Mouse (Mus musculus) stomach, postnatal 0 days (tissue): Measurements from ENCODE around the gene Slc35f6.

ENCODE experiments used
- CTCF ChIP-seq: IDR thresholded peaks from 2 replicates; pipeline ENCODE4 v1.5.1; 2016; ENCODE audit warnings: antibody characterized with exemption, low read depth, mild to moderate bottlenecking, moderate library complexity
- EP300 ChIP-seq: optimal IDR thresholded peaks from 2 replicates; pipeline ENCODE3; 2016; ENCODE audit warnings: antibody characterized with exemption

GRCm38 (mm10) chr5:30646036-30646435, 1.7 kb upstream of the Slc35f6 start:
- TF ChIP-seq CTCF = no peak
- no peak for TF ChIP-seq EP300
